Mouse (Mus musculus): ENCODE data around the gene Cfap74. TPM values are rescaled to one million over a fixed set of nuclear protein-coding genes. Genes with fewer than 3 reads are reported as not detected.

Gene Cfap74
- polyA plus RNA-seq, 1 experiment from 2014 or later, result 6.4 TPM

- H3K4me3 ChIP-seq (replicated peaks), result peak overlapping the region; percentile 69
- H3K27me3 ChIP-seq, result no peaks in the 10 kb centered on the region
- no peaks in the 10 kb centered on the region for H3K36me3 ChIP-seq (replicated peaks)
- peak overlapping the region; percentile 77 for H3K4me2 ChIP-seq
- peak overlapping the region; percentile 98 for H3K9ac ChIP-seq
- no peaks in the 10 kb centered on the region for H3K9me3 ChIP-seq
- under 1% methylated on average over 54 of the region's 54 CpGs for WGBS
- peak; percentile 66 for ATAC-seq (ENCODE audit: low FRiP score)
- H3K27ac ChIP-seq, result peak overlapping the region; percentile 92
- peaks cover 52% of the 10 kb centered on the region for H3K4me1 ChIP-seq
Observed at GRCm38 (mm10) chr4:155491529-155492130, 82.6 kb downstream of the Cfap74 start.

GRCm38 (mm10) chr4:155492131-155492633 is 83.2 kb downstream of the Cfap74 start:
- Histone ChIP-seq H3K9ac (peak overlapping the region; percentile 98), H3K4me2 (peak overlapping the region; percentile 77), H3K4me1 (peaks cover 52% of the 10 kb centered on the region), H3K9me3 (no peaks in the 10 kb centered on the region), H3K27ac (peak overlapping the region; percentile 92), H3K4me3 (replicated peaks) (peak overlapping the region; percentile 69), H3K27me3 (no peaks in the 10 kb centered on the region), H3K36me3 (replicated peaks) (no peaks in the 10 kb centered on the region)
- peak; percentile 49 for ATAC-seq (ENCODE audit: low FRiP score)
- under 1% methylated on average over 51 of the region's 51 CpGs for WGBS

GRCm38 (mm10) chr4:155494891-155495290 is 85.9 kb downstream of the Cfap74 start:
- Histone ChIP-seq H3K9ac (no peak overlapping the region), H3K4me3 (replicated peaks) (no peak overlapping the region), H3K4me2 (no peak overlapping the region), H3K4me1 (peaks cover 40% of the 10 kb centered on the region), H3K27ac (no peak overlapping the region), H3K9me3 (no peaks in the 10 kb centered on the region), H3K27me3 (no peaks in the 10 kb centered on the region), H3K36me3 (replicated peaks) (no peaks in the 10 kb centered on the region)
- 81% methylated on average over 4 of the region's 4 CpGs for WGBS
- no peak for ATAC-seq (ENCODE audit: low FRiP score)

- H3K27me3 ChIP-seq, result no peaks in the 10 kb centered on the region
- no peak overlapping the region for H3K4me3 ChIP-seq (replicated peaks)
- no peak for ATAC-seq (ENCODE audit: low FRiP score)
- peaks cover 33% of the 10 kb centered on the region for H3K4me1 ChIP-seq
- no peak overlapping the region for H3K4me2 ChIP-seq
- WGBS, result 82% methylated on average over 3 of the region's 3 CpGs
- H3K9ac ChIP-seq, result no peak overlapping the region
- no peaks in the 10 kb centered on the region for H3K9me3 ChIP-seq
- no peak overlapping the region for H3K27ac ChIP-seq
- H3K36me3 ChIP-seq (replicated peaks), result no peaks in the 10 kb centered on the region
Observed at GRCm38 (mm10) chr4:155497963-155498362, 89.0 kb downstream of the Cfap74 start.

GRCm38 (mm10) chr4:155501126-155501525 is 92.1 kb downstream of the Cfap74 start:
- peaks cover 16% of the 10 kb centered on the region for H3K4me1 ChIP-seq
- H3K4me2 ChIP-seq, result no peak overlapping the region
- ATAC-seq (ENCODE audit: low FRiP score), result no peak
- no peaks in the 10 kb centered on the region for H3K9me3 ChIP-seq
- H3K9ac ChIP-seq, result no peak overlapping the region
- no peaks in the 10 kb centered on the region for H3K27me3 ChIP-seq
- 76% methylated on average over 2 of the region's 2 CpGs for WGBS
- peaks cover 4% of the 10 kb centered on the region; the same call in 1 of the 2 replicates for H3K36me3 ChIP-seq (replicated peaks)
- H3K4me3 ChIP-seq (replicated peaks), result no peak overlapping the region
- H3K27ac ChIP-seq, result no peak overlapping the region

GRCm38 (mm10) chr4:155505067-155505466 is 96.1 kb downstream of the Cfap74 start:
- Histone ChIP-seq H3K36me3 (replicated peaks) (peaks cover 4% of the 10 kb centered on the region; the same call in 1 of the 2 replicates), H3K27me3 (no peaks in the 10 kb centered on the region), H3K4me3 (replicated peaks) (no peak overlapping the region), H3K4me1 (peaks cover 16% of the 10 kb centered on the region), H3K27ac (no peak overlapping the region), H3K9me3 (no peaks in the 10 kb centered on the region), H3K4me2 (no peak overlapping the region), H3K9ac (no peak overlapping the region)
- ATAC-seq (ENCODE audit: low FRiP score), result no peak
- 73% methylated on average over 8 of the region's 8 CpGs for WGBS

- no peak for ATAC-seq (ENCODE audit: low FRiP score)
- no peak overlapping the region for H3K27ac ChIP-seq
- WGBS, result 89% methylated on average over 5 of the region's 5 CpGs
Observed at GRCm38 (mm10) chr4:155505671-155506295, 96.8 kb downstream of the Cfap74 start.

GRCm38 (mm10) chr4:155508614-155509013 is 99.6 kb downstream of the Cfap74 start:
- Histone ChIP-seq H3K27ac (no peak overlapping the region), H3K4me3 (replicated peaks) (no peak overlapping the region), H3K36me3 (replicated peaks) (no peaks in the 10 kb centered on the region; the same call in 1 of the 2 replicates), H3K9me3 (no peaks in the 10 kb centered on the region), H3K4me2 (no peak overlapping the region), H3K4me1 (peaks cover 17% of the 10 kb centered on the region), H3K9ac (no peak overlapping the region), H3K27me3 (no peaks in the 10 kb centered on the region)
- no peak for ATAC-seq (ENCODE audit: low FRiP score)
- 89% methylated on average over 4 of the region's 4 CpGs for WGBS

More at GRCm38 (mm10) chr4:155505671-155506295, 96.8 kb downstream of the Cfap74 start:
- H3K4me3 ChIP-seq (replicated peaks), result no peak overlapping the region
- H3K27me3 ChIP-seq, result no peaks in the 10 kb centered on the region
- H3K36me3 ChIP-seq (replicated peaks), result peaks cover 4% of the 10 kb centered on the region; the same call in 1 of the 2 replicates
- peaks cover 18% of the 10 kb centered on the region for H3K4me1 ChIP-seq
- H3K9me3 ChIP-seq, result no peaks in the 10 kb centered on the region
- H3K9ac ChIP-seq, result no peak overlapping the region
- H3K4me2 ChIP-seq, result no peak overlapping the region

GRCm38 (mm10) chr4:155510981-155511380 is 102.0 kb downstream of the Cfap74 start:
- Histone ChIP-seq H3K36me3 (replicated peaks) (no peaks in the 10 kb centered on the region; the same call in 1 of the 2 replicates), H3K4me2 (no peak overlapping the region), H3K9ac (no peak overlapping the region), H3K27me3 (no peaks in the 10 kb centered on the region), H3K27ac (no peak overlapping the region), H3K4me3 (replicated peaks) (no peak overlapping the region), H3K4me1 (peaks cover 6% of the 10 kb centered on the region; the same call in 1 of the 2 replicates), H3K9me3 (no peaks in the 10 kb centered on the region)
- 63% methylated on average over 1 of the region's 1 CpGs for WGBS
- ATAC-seq (ENCODE audit: low FRiP score), result no peak

GRCm38 (mm10) chr4:155514810-155515209 is 105.8 kb downstream of the Cfap74 start:
- peaks cover 3% of the 10 kb centered on the region for H3K36me3 ChIP-seq (replicated peaks)
- H3K27ac ChIP-seq, result no peak overlapping the region
- no peaks in the 10 kb centered on the region for H3K27me3 ChIP-seq
- H3K4me3 ChIP-seq (replicated peaks), result no peak overlapping the region
- no peak overlapping the region for H3K9ac ChIP-seq
- no peak for ATAC-seq (ENCODE audit: low FRiP score)
- H3K4me2 ChIP-seq, result no peak overlapping the region
- WGBS, result 100% methylated on average over 2 of the region's 2 CpGs
- H3K9me3 ChIP-seq, result no peaks in the 10 kb centered on the region
- H3K4me1 ChIP-seq, result peaks cover 6% of the 10 kb centered on the region; the same call in 1 of the 2 replicates

Measured in forebrain, embryonic 12.5 days (tissue).